Mouse (Mus musculus) lung, adult 2 months (tissue): ENCODE data around the gene 2810408A11Rik. TPM values are rescaled to one million over a fixed set of nuclear protein-coding genes. Genes with fewer than 3 reads are reported as not detected.

Experiments
- DNase-seq: peaks from one replicate; pipeline ENCODE4 v3.0.0; 2022
- H3K4me1 ChIP-seq: fragments of 200-500 bp; 2 replicates; pipeline ENCODE4 v1.6.1; 2011; ENCODE audit warnings: low read length; ENCODE audit not compliant: control insufficient read depth, insufficient read depth
- H3K4me3 ChIP-seq: fragments of 200-500 bp; replicated peaks from 2 replicates; pipeline ENCODE3; 2011; ENCODE audit warnings: low read depth, mild to moderate bottlenecking, control low read depth, low read length; ENCODE audit errors: extremely low read depth
- CTCF ChIP-seq: fragments of 200-500 bp; IDR thresholded peaks from 2 replicates; pipeline ENCODE4 v1.5.1; 2011; ENCODE audit warnings: mild to moderate bottlenecking, low read length, control low read depth; ENCODE audit not compliant: insufficient read depth
- POLR2A ChIP-seq: fragments of 200-500 bp; IDR thresholded peaks from 2 replicates; pipeline ENCODE4 v1.6.1; 2011; ENCODE audit warnings: low read depth, mild to moderate bottlenecking, control low read depth, low read length, borderline replicate concordance; ENCODE audit errors: extremely low read depth
- WGBS: fragments of 180-500 bp; shearing (Covaris S2); methylation state at CpG from one replicate; pipeline ENCODE4 v1.1.7; 2018; 5-methylcytosine and 5-hydroxymethylcytosine counted together
- polyA plus RNA-seq: library from polyadenylated mRNA; depleted of rRNA; stranded (reverse); fragments of >200 nt; gene quantifications from 2 replicates; pipeline ENCODE4 v1.2.3, GENCODE M21; 2012

Gene 2810408A11Rik
- polyA plus RNA-seq, 1 experiment = 1.4 TPM

GRCm38 (mm10) chr11:69938401-69938979 is 37.7 kb upstream of the 2810408A11Rik start:
- DNase-seq = no peak
- 45% methylated on average over 9 of the region's 9 CpGs for WGBS
- TF ChIP-seq POLR2A = no peak
- TF ChIP-seq CTCF = no peak

GRCm38 (mm10) chr11:69937834-69938233 is 37.0 kb upstream of the 2810408A11Rik start:
- H3K4me1 ChIP-seq = peaks cover 4% of the 10 kb centered on the region
- DNase-seq = no peak
- 80% methylated on average over 5 of the region's 5 CpGs for WGBS
- H3K4me3 ChIP-seq = no peak overlapping the region
- TF ChIP-seq POLR2A = no peak
- TF ChIP-seq CTCF = no peak

More at GRCm38 (mm10) chr11:69938401-69938979, 37.7 kb upstream of the 2810408A11Rik start:
- Histone ChIP-seq H3K4me1 (peaks cover 4% of the 10 kb centered on the region), H3K4me3 (no peak overlapping the region)

GRCm38 (mm10) chr11:69937385-69937784 is 36.6 kb upstream of the 2810408A11Rik start:
- H3K4me1 ChIP-seq = peaks cover 4% of the 10 kb centered on the region
- WGBS = 39% methylated on average over 4 of the region's 4 CpGs
- DNase-seq = no peak
- no peak for TF ChIP-seq CTCF
- TF ChIP-seq POLR2A = no peak
- no peak overlapping the region for H3K4me3 ChIP-seq

GRCm38 (mm10) chr11:69936714-69937347 is 36.0 kb upstream of the 2810408A11Rik start:
- 31% methylated on average over 9 of the region's 9 CpGs for WGBS
- TF ChIP-seq POLR2A = no peak
- no peak for TF ChIP-seq CTCF
- no peak overlapping the region for H3K4me3 ChIP-seq
- peaks cover 4% of the 10 kb centered on the region for H3K4me1 ChIP-seq
- DNase-seq = no peak

- Histone ChIP-seq H3K4me1 (peaks cover 4% of the 10 kb centered on the region), H3K4me3 (no peak overlapping the region)
- DNase-seq = no peak
- 2% methylated on average over 29 of the region's 30 CpGs for WGBS
- TF ChIP-seq POLR2A (no peak), CTCF (no peak)
Observed at GRCm38 (mm10) chr11:69936156-69936555, 35.4 kb upstream of the 2810408A11Rik start.

GRCm38 (mm10) chr11:69935137-69935879 is 34.5 kb upstream of the 2810408A11Rik start, which contains the start of gene Ybx2:
Gene Ybx2, plus strand, starts transcription at chr11:69935796.
- Histone ChIP-seq H3K4me1 (peaks cover 4% of the 10 kb centered on the region), H3K4me3 (peak within 1 kb of the TSS; percentile 14)
- 2% methylated on average over 62 of the region's 62 CpGs for WGBS
- TF ChIP-seq POLR2A (no peak), CTCF (no peak)
- DNase-seq = peak; percentile 85

- TF ChIP-seq POLR2A (no peak), CTCF (no peak)
- 14% methylated on average over 6 of the region's 6 CpGs for WGBS
- peaks cover 4% of the 10 kb centered on the region for H3K4me1 ChIP-seq
- no peak for DNase-seq
- H3K4me3 ChIP-seq = no peak overlapping the region
Observed at GRCm38 (mm10) chr11:69934681-69935080, 33.9 kb upstream of the 2810408A11Rik start.

GRCm38 (mm10) chr11:69934169-69934568 is 33.4 kb upstream of the 2810408A11Rik start:
- peak; percentile 94 for DNase-seq
- H3K4me1 ChIP-seq = peaks cover 4% of the 10 kb centered on the region
- H3K4me3 ChIP-seq = no peak overlapping the region
- under 1% methylated on average over 18 of the region's 18 CpGs for whole genome bisulfite sequencing
- TF ChIP-seq POLR2A (no peak), CTCF (peak; percentile 76)

- Histone ChIP-seq H3K4me1 (peaks cover 4% of the 10 kb centered on the region), H3K4me3 (no peak overlapping the region)
- WGBS = 57% methylated on average over 4 of the region's 4 CpGs
- no peak for TF ChIP-seq POLR2A
- no peak for TF ChIP-seq CTCF
- DNase-seq = no peak
Observed at GRCm38 (mm10) chr11:69933066-69933465, 32.3 kb upstream of the 2810408A11Rik start.

- H3K4me3 ChIP-seq = no peak overlapping the region
- TF ChIP-seq POLR2A = no peak
- peak; percentile 33; the same call in 1 of the 2 replicates for TF ChIP-seq CTCF
- no peak for DNase-seq
- H3K4me1 ChIP-seq = peaks cover 4% of the 10 kb centered on the region
- WGBS = 36% methylated on average over 3 of the region's 3 CpGs
Observed at GRCm38 (mm10) chr11:69932254-69932653, 31.5 kb upstream of the 2810408A11Rik start.
